Mouse (Mus musculus): Measurements from ENCODE around the gene Prmt7. TPM values are rescaled to one million over a fixed set of nuclear protein-coding genes. Genes with fewer than 3 reads are reported as not detected.

Prmt7 gene
- total and polyA plus RNA-seq, 3 experiments, result 48.4 to 87.3 (median 69.5) TPM

DNA sequence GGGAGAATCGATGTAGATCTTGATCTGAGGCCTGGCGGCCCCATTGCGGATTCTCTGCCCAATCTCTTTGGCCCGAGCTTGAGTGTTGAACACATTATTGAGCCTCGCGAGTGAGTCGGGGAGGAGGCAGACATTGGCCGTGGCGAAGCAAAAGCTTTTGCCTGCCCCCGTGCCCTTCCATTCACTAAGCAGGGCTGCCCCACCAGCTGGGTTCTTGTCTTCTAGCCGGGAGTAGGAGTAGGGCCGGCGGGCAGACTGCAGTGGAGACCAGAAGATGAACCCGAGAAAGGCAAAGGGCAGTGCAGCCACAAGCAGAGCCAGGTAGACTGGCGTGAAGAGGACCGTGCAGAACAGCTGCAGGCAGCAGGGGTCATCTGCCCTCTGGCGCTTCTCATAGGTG, 54.7 kb downstream of the Prmt7 start:
- H3K27me3 ChIP-seq (replicated peaks), result no peaks in the 10 kb centered on the region
- H3K27ac ChIP-seq (ENCODE audit: insufficient read depth, low read depth), result no peak overlapping the region
- peaks cover 0 to 24% of the 10 kb centered on the region in 2 experiments for H3K36me3 ChIP-seq (replicated peaks in 1 of 2; ENCODE audit: control insufficient read depth in 1 of 2, insufficient read depth in 1 of 2, low read length in 1 of 2)
- no peak overlapping the region for H3K4me2 ChIP-seq (ENCODE audit: insufficient read depth, low read depth, poor library complexity, severe bottlenecking)
- dilution Hi-C loops (cut with MboI; ENCODE audit: extremely low pct_ligation_motif_present, extremely low pct_unique_long_range_greater_than_20kb, low sequenced_read_pairs) (no loop called here), in situ Hi-C loops (cut with MboI; ENCODE audit: low pct_ligation_motif_present, low pct_unique_long_range_greater_than_20kb, low sequenced_read_pairs) (no loop called here)
- H3K4me1 ChIP-seq (ENCODE audit: control insufficient read depth in 1 of 2, insufficient read depth in 2 of 2), result no peaks in the 10 kb centered on the region
- H3K9me3 ChIP-seq (replicated peaks; ENCODE audit: low read length), result no peaks in the 10 kb centered on the region
- DNase-seq (ENCODE audit: extremely low read depth), result no peak
- no peak overlapping the region for H3K4me3 ChIP-seq (replicated peaks in 1 of 3; ENCODE audit: low read depth in 2 of 3, low read length in 2 of 3, poor library complexity in 1 of 3)
- no peaks in the 10 kb centered on the region for H3K79me2 ChIP-seq (replicated peaks; ENCODE audit: control insufficient read depth, extremely low read depth, insufficient read depth, poor library complexity, severe bottlenecking)
- TF ChIP-seq IRF4 (IDR thresholded peaks at IDR 0.05; ENCODE audit: low read depth, low read length) (no peak), HCFC1 (IDR thresholded peaks at IDR 0.05; ENCODE audit: low read depth, low read length) (no peak), MXI1 (IDR thresholded peaks at IDR 0.05; ENCODE audit: low read depth, low read length) (no peak), JUND (conservative IDR thresholded peaks at IDR 0.05; ENCODE audit: low read depth, low read length) (no peak), GABPA (IDR thresholded peaks at IDR 0.05; ENCODE audit: insufficient replicate concordance, low read depth, low read length) (no peak), E2F4 (IDR thresholded peaks at IDR 0.05; ENCODE audit: insufficient replicate concordance, low read depth, low read length) (no peak), CHD2 (IDR thresholded peaks at IDR 0.05; ENCODE audit: low read length) (no peak), ZC3H11A (IDR thresholded peaks at IDR 0.05; ENCODE audit: low read depth, low read length) (no peak), UBTF (IDR thresholded peaks at IDR 0.05; ENCODE audit: low read depth, low read length) (no peak), POLR2AphosphoS2 (IDR thresholded peaks at IDR 0.05; ENCODE audit: low read depth, low read length) (no peak), TBP (conservative IDR thresholded peaks at IDR 0.05; ENCODE audit: low read depth, low read length) (no peak), BHLHE40 (IDR thresholded peaks at IDR 0.05; ENCODE audit: low read depth, low read length) (no peak), POLR2A (IDR thresholded peaks at IDR 0.05; ENCODE audit: low read depth, low read length) (no peak), RCOR1 (conservative IDR thresholded peaks at IDR 0.05; ENCODE audit: low read depth, low read length) (no peak), USF2 (conservative IDR thresholded peaks at IDR 0.05; ENCODE audit: low read depth, low read length) (no peak)
- no peak overlapping the region for H3K9ac ChIP-seq (ENCODE audit: insufficient read depth, low read depth)

DNA sequence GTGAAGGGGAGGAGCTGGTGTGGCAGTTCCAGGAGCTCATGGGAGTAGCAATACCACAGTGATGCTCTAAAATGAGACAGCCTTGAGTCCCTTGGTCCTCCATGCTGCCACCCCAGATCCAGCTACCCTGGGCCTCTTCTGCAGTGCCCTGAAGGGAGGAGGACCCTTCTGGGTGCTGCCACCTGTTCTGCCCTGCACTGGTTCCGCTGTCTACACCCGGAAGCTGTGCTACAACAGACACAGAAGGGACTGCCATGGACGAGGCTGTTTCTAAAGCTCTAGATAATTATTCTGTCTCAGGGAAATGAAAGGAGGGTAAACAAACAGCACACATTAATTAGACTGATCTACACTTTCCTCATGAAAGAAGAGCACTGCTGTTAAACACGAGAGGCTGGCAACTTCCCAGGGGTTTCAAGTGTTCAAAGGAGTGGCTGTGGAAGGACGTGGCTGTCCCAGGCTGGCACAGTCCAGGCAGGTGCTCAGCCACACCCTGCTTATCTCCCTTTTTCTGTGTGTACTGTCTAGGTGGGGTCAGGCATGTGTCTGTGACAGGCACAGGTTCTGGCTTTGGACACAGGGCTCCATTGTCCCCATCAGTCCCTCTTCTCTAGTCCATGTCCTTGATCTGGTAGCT, 58.1 kb downstream of the Prmt7 start:
- in situ Hi-C loops (cut with MboI; ENCODE audit: low pct_ligation_motif_present, low pct_unique_long_range_greater_than_20kb, low sequenced_read_pairs) (no loop called here), dilution Hi-C loops (cut with MboI; ENCODE audit: extremely low pct_ligation_motif_present, extremely low pct_unique_long_range_greater_than_20kb, low sequenced_read_pairs) (no loop called here)
- DNase-seq (ENCODE audit: extremely low read depth), result no peak
- Histone ChIP-seq H3K36me3 (replicated peaks in 1 of 2; ENCODE audit: control insufficient read depth in 1 of 2, insufficient read depth in 1 of 2, low read length in 1 of 2) (no peaks in the 10 kb centered on the region), H3K4me2 (ENCODE audit: insufficient read depth, low read depth, poor library complexity, severe bottlenecking) (no peak overlapping the region), H3K27me3 (replicated peaks) (peaks cover 2% of the 10 kb centered on the region), H3K4me1 (ENCODE audit: control insufficient read depth in 1 of 2, insufficient read depth in 2 of 2) (no peaks in the 10 kb centered on the region), H3K79me2 (replicated peaks; ENCODE audit: control insufficient read depth, extremely low read depth, insufficient read depth, poor library complexity, severe bottlenecking) (no peaks in the 10 kb centered on the region), H3K27ac (ENCODE audit: insufficient read depth, low read depth) (no peak overlapping the region), H3K9ac (ENCODE audit: insufficient read depth, low read depth) (no peak overlapping the region), H3K4me3 (replicated peaks in 1 of 3; ENCODE audit: low read depth in 2 of 3, low read length in 2 of 3, poor library complexity in 1 of 3) (no peak overlapping the region), H3K9me3 (replicated peaks; ENCODE audit: low read length) (no peaks in the 10 kb centered on the region)
- TF ChIP-seq JUND (conservative IDR thresholded peaks at IDR 0.05; ENCODE audit: low read depth, low read length) (no peak), RAD21 (IDR thresholded peaks at IDR 0.05; ENCODE audit: low read depth, low read length) (no peak), MAX (IDR thresholded peaks at IDR 0.05; ENCODE audit: low read length) (no peak)

Data from CH12.LX (cell line).